Mouse (Mus musculus): ENCODE data around the gene Elf1.

Elf1 gene

GRCm38 (mm10) chr14:79573482-79574191 lies 92.6 kb downstream of the Elf1 start:
- DNase-seq (ENCODE audit: extremely low spot score) = no peak

- no peak for DNase-seq (ENCODE audit: extremely low spot score)
Measured at GRCm38 (mm10) chr14:79574361-79574760, 93.4 kb downstream of the Elf1 start.

- no peak for DNase-seq (ENCODE audit: extremely low spot score)
Measured at GRCm38 (mm10) chr14:79583526-79584245, 102.7 kb downstream of the Elf1 start.

GRCm38 (mm10) chr14:79586499-79587138 lies 105.6 kb downstream of the Elf1 start:
- DNase-seq (ENCODE audit: extremely low spot score) = no peak

- DNase-seq (ENCODE audit: extremely low spot score) = peak; percentile 95
Measured at GRCm38 (mm10) chr14:79587139-79587851, 106.3 kb downstream of the Elf1 start, which contains the start of gene Sugt1. Sugt1 (plus strand) TSS chr14:79587691.

GRCm38 (mm10) chr14:79587852-79588229 lies 106.8 kb downstream of the Elf1 start:
- no peak for DNase-seq (ENCODE audit: extremely low spot score)

GRCm38 (mm10) chr14:79588534-79588951 lies 107.5 kb downstream of the Elf1 start:
- DNase-seq (ENCODE audit: extremely low spot score) = no peak

GRCm38 (mm10) chr14:79589401-79589800 lies 108.4 kb downstream of the Elf1 start:
- no peak for DNase-seq (ENCODE audit: extremely low spot score)

- DNase-seq (ENCODE audit: extremely low spot score) = no peak
Measured at GRCm38 (mm10) chr14:79590916-79591315, 109.9 kb downstream of the Elf1 start.

- DNase-seq (ENCODE audit: extremely low spot score) = no peak
Measured at GRCm38 (mm10) chr14:79591611-79592010, 110.6 kb downstream of the Elf1 start.

- DNase-seq (ENCODE audit: extremely low spot score) = no peak
Measured at GRCm38 (mm10) chr14:79594069-79594468, 113.1 kb downstream of the Elf1 start.

- no peak for DNase-seq (ENCODE audit: extremely low spot score)
Measured at GRCm38 (mm10) chr14:79596602-79597001, 115.6 kb downstream of the Elf1 start.

- DNase-seq (ENCODE audit: extremely low spot score) = no peak
Measured at GRCm38 (mm10) chr14:79605881-79606280, 124.9 kb downstream of the Elf1 start.

- DNase-seq (ENCODE audit: extremely low spot score) = no peak
Measured at GRCm38 (mm10) chr14:79606392-79606791, 125.4 kb downstream of the Elf1 start.

- DNase-seq (ENCODE audit: extremely low spot score) = no peak
Measured at GRCm38 (mm10) chr14:79606867-79607266, 125.9 kb downstream of the Elf1 start.

- DNase-seq (ENCODE audit: extremely low spot score) = no peak
Measured at GRCm38 (mm10) chr14:79607352-79607751, 126.4 kb downstream of the Elf1 start.

- DNase-seq (ENCODE audit: extremely low spot score) = no peak
Measured at GRCm38 (mm10) chr14:79608286-79608685, 127.3 kb downstream of the Elf1 start.

GRCm38 (mm10) chr14:79617121-79617828 lies 136.3 kb downstream of the Elf1 start:
- peak; percentile 5 for DNase-seq (ENCODE audit: extremely low spot score)

GRCm38 (mm10) chr14:79619802-79620201 lies 138.8 kb downstream of the Elf1 start:
- DNase-seq (ENCODE audit: extremely low spot score) = no peak

- no peak for DNase-seq (ENCODE audit: extremely low spot score)
Measured at GRCm38 (mm10) chr14:79621143-79621542, 140.1 kb downstream of the Elf1 start.

Data from embryo, embryonic 9.5 days (tissue).